Mouse (Mus musculus) lung, postnatal 0 days (tissue): ENCODE data around the gene Cfdp1. TPM values are rescaled to one million over a fixed set of nuclear protein-coding genes. Genes with fewer than 3 reads are reported as not detected.

Source experiments
- ATAC-seq: fragments of 200-750 bp; cut with Nextera tagmentation; 2 replicates; pipeline ENCODE4 v1.8.0; 2017; ENCODE audit warnings: moderate library complexity
- DNase-seq: peaks from one replicate; pipeline ENCODE4 v3.0.0-alpha.2; 2016; ENCODE audit warnings: low spot score
- H3K27ac ChIP-seq: fragments of 300-500 bp; sonication (generic); 2 replicates; pipeline ENCODE4 v1.5.1; 2014; ENCODE audit warnings: antibody characterized with exemption, mild to moderate bottlenecking, low read length, mixed read lengths
- H3K27me3 ChIP-seq: fragments of 300-500 bp; sonication (generic); replicated peaks from 2 replicates; pipeline ENCODE4 v1.6.1; 2014; ENCODE audit warnings: low read length, mixed read lengths; ENCODE audit not compliant: insufficient read depth
- H3K36me3 ChIP-seq: fragments of 300-500 bp; sonication (generic); 2 replicates; pipeline ENCODE4 v1.6.1; 2014; ENCODE audit warnings: low read length, mixed read lengths; ENCODE audit not compliant: insufficient read depth
- H3K4me1 ChIP-seq: fragments of 300-500 bp; sonication (generic); 2 replicates; pipeline ENCODE4 v1.6.1; 2014; ENCODE audit warnings: antibody characterized with exemption, low read depth, low read length, mixed read lengths; ENCODE audit not compliant: insufficient read depth
- H3K4me2 ChIP-seq: fragments of 300-500 bp; sonication (generic); replicated peaks from 2 replicates; pipeline ENCODE4 v1.6.1; 2014; ENCODE audit warnings: low read depth, mild to moderate bottlenecking, low read length, moderate library complexity, mixed read lengths
- H3K4me3 ChIP-seq: fragments of 300-500 bp; sonication (generic); 2 replicates; pipeline ENCODE4 v1.5.1; 2014; ENCODE audit warnings: low read depth, low read length
- H3K9ac ChIP-seq: fragments of 300-500 bp; sonication (generic); replicated peaks from 2 replicates; pipeline ENCODE4 v1.6.1; 2014; ENCODE audit warnings: low read depth, mild to moderate bottlenecking
- H3K9me3 ChIP-seq: fragments of 300-500 bp; sonication (generic); 2 replicates; pipeline ENCODE4 v1.6.1; 2016; ENCODE audit warnings: low read length, mixed read lengths
- CTCF ChIP-seq: IDR thresholded peaks from 2 replicates; pipeline ENCODE4 v1.5.1; 2016; ENCODE audit warnings: antibody characterized with exemption, mild to moderate bottlenecking
- EP300 ChIP-seq: IDR thresholded peaks from 2 replicates; pipeline ENCODE4 v1.6.1; 2016; ENCODE audit warnings: antibody characterized with exemption, mild to moderate bottlenecking, control low read depth
- WGBS: fragments of 180-500 bp; shearing (Covaris S2); extraction: QIAGEN DNeasy Blood & Tissue Kit; methylation state at CpG from one replicate; pipeline ENCODE4 v1.1.7; 2014; 5-methylcytosine and 5-hydroxymethylcytosine counted together
- polyA plus RNA-seq: library from polyadenylated mRNA; unstranded; fragments of >200 nt; fragmentation: Nextera tagmentation; extraction: Ambion mirVana; gene quantifications from 2 replicates; pipeline ENCODE4 v1.2.1, GENCODE M21; 2015

Cfdp1 gene
- polyA plus RNA-seq, result 93.9 and 102 TPM in 2 replicates

DNA sequence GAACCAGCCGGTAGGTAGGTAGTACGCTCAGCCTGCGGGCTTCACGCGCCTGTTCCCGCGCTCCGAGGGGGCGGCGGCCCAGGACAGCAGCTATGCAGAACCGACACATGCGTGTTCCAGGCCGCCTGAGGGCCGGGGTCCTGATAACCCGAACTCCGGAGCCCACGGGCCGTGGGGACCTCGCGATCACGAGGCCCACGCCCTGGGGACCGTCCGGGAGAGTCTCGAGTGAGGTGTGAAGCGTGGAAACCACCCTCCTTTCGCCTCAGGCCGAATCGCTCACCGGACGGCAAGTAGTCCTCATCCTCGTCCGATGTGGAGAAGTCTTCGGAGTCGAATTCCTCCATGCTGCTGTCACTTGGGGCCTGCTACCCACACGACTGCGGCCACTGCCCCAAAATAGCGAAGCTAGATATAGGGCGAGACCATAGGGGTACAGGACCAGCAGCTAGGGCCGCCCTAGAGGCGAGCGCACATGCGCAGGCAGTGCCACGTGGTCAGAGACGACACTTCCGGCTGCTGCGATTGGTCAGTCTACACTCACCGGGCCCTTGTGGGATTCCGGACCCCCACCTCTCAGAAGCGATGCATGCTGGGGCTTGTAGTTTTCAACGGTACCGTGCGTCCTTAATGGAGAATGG is at the start of gene Cfdp1:
TSS of gene Cfdp1 (minus strand) at position 431 of the 641 bp plus-strand sequence.
- H3K4me2 ChIP-seq, result peak within 1 kb of the TSS; percentile 91
- H3K27ac ChIP-seq, result peak within 1 kb of the TSS; percentile 57; the same call in 1 of the 2 replicates
- peak within 1 kb of the TSS; percentile 79 for H3K9ac ChIP-seq
- 1% methylated on average over 52 of the region's 53 CpGs for WGBS
- peaks cover 4% of the 10 kb centered on the region; the same call in 1 of the 2 replicates for H3K4me1 ChIP-seq
- no peaks in the 10 kb centered on the region for H3K9me3 ChIP-seq
- H3K4me3 ChIP-seq, result peak within 1 kb of the TSS; percentile 78
- TF ChIP-seq EP300 (no peak), CTCF (peak; percentile 48)
- ATAC-seq (peak; percentile 100), DNase-seq (peak; percentile 98)
- H3K27me3 ChIP-seq, result no peaks in the 10 kb centered on the region
- no peaks in the 10 kb centered on the region for H3K36me3 ChIP-seq

GRCm38 (mm10) chr8:111902080-111902479 is 48.0 kb upstream of the Cfdp1 start:
- H3K9ac ChIP-seq, result no peak overlapping the region
- TF ChIP-seq EP300 (no peak), CTCF (no peak)
- no peaks in the 10 kb centered on the region for H3K27me3 ChIP-seq
- DNase-seq, result no peak
- H3K36me3 ChIP-seq, result no peaks in the 10 kb centered on the region
- ATAC-seq, result no peak
- H3K4me2 ChIP-seq, result no peak overlapping the region
- no peaks in the 10 kb centered on the region for H3K4me1 ChIP-seq
- no peaks in the 10 kb centered on the region for H3K9me3 ChIP-seq
- H3K4me3 ChIP-seq, result no peak overlapping the region
- 12% methylated on average over 5 of the region's 5 CpGs for WGBS
- no peak overlapping the region for H3K27ac ChIP-seq

- Histone ChIP-seq H3K4me3 (no peak overlapping the region), H3K9me3 (no peaks in the 10 kb centered on the region), H3K4me2 (no peak overlapping the region), H3K36me3 (no peaks in the 10 kb centered on the region), H3K9ac (no peak overlapping the region), H3K4me1 (no peaks in the 10 kb centered on the region), H3K27me3 (no peaks in the 10 kb centered on the region), H3K27ac (no peak overlapping the region)
- no peak for DNase-seq
- 32% methylated on average over 10 of the region's 10 CpGs for WGBS
- TF ChIP-seq CTCF (no peak), EP300 (no peak)
- peak; percentile 55 for ATAC-seq
Observed at GRCm38 (mm10) chr8:111898586-111898985, 44.5 kb upstream of the Cfdp1 start.

DNA sequence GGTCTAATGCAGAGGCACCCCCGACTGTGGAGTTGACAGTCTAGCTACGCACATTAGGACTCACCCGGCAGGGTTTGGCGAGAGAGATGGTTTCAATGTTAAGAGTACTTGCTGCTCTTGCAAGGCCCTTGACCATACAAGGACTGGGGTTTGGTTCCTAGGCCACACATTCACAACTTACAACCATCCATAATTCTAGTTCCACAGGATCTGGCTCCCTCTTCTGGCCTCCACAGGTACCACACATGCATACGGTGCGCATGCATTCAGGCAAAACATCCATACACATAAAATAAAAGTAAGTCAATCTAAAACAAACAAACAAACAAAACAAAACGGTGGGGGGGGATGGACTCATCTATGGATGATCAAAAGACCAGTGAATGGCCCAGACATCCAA is 40.9 kb upstream of the Cfdp1 start:
- Histone ChIP-seq H3K9me3 (no peaks in the 10 kb centered on the region), H3K9ac (no peak overlapping the region), H3K4me1 (peaks cover 8% of the 10 kb centered on the region; the same call in 1 of the 2 replicates), H3K27me3 (peaks cover 8% of the 10 kb centered on the region), H3K27ac (no peak overlapping the region), H3K36me3 (no peaks in the 10 kb centered on the region), H3K4me3 (no peak overlapping the region), H3K4me2 (no peak overlapping the region)
- ATAC-seq, result no peak
- DNase-seq, result no peak
- WGBS, result 89% methylated on average over 7 of the region's 7 CpGs
- TF ChIP-seq EP300, result no peak
- peak; percentile 62 for TF ChIP-seq CTCF

DNA sequence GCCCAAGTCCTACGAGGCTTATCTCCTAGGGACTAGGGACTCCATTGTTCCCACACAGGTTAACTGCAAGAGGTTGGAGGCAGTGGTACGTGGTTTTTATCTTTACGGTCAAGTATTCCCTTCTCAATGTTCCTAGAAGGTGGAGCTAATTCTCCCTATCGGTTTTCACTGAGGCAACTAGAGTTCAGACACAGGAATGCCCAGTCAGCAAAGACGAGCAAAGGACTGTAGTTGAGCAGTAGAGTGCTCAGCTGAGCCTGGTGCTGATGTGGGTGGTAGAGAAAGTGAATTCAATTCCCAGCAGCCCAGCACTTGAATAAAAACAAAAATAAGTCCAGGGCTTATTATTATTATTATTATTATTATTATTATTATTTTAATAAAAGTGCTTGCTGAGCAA is 38.5 kb upstream of the Cfdp1 start:
- WGBS, result 35% methylated on average over 5 of the region's 5 CpGs
- no peak for DNase-seq
- H3K9ac ChIP-seq, result no peak overlapping the region
- H3K4me2 ChIP-seq, result no peak overlapping the region
- peaks cover 11% of the 10 kb centered on the region; the same call in 1 of the 2 replicates for H3K4me1 ChIP-seq
- TF ChIP-seq CTCF (no peak), EP300 (no peak)
- no peaks in the 10 kb centered on the region for H3K36me3 ChIP-seq
- peaks cover 14% of the 10 kb centered on the region for H3K27me3 ChIP-seq
- ATAC-seq, result no peak
- peak overlapping the region; percentile 57; the same call in 1 of the 2 replicates for H3K27ac ChIP-seq
- no peak overlapping the region for H3K4me3 ChIP-seq
- no peaks in the 10 kb centered on the region for H3K9me3 ChIP-seq

DNA sequence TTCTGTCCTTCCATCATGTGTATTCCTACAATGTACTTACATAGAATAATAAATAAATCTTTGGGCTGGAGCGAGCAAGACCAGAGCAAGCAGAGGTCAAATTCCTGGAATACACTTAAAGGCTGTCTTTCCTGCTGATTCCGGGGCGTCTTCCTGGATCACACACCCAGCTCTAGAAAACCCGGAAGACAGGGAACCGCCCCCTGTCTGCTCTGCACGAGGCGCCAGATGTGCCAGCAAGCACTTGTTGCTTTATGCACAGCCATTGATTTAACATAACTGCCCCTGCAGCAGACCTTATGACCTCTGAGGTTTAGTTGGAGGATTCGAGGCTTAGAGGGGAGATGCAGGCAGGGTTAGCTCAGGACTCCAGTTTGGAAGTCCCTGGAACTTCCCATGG is 37.9 kb upstream of the Cfdp1 start:
- Histone ChIP-seq H3K9me3 (no peaks in the 10 kb centered on the region), H3K36me3 (no peaks in the 10 kb centered on the region), H3K4me2 (no peak overlapping the region), H3K4me1 (peaks cover 11% of the 10 kb centered on the region; the same call in 1 of the 2 replicates), H3K4me3 (no peak overlapping the region), H3K27me3 (peaks cover 14% of the 10 kb centered on the region), H3K9ac (no peak overlapping the region), H3K27ac (peak overlapping the region; percentile 57)
- peak; percentile 59 for DNase-seq
- 3% methylated on average over 8 of the region's 8 CpGs for WGBS
- TF ChIP-seq CTCF (no peak), EP300 (peak; percentile 11; the same call in 1 of the 2 replicates)
- peak; percentile 16; the same call in 1 of the 2 replicates for ATAC-seq
